Mouse (Mus musculus): ENCODE measurements around the gene Nuf2. TPM values are rescaled to one million over a fixed set of nuclear protein-coding genes. Genes with fewer than 3 reads are reported as not detected.
"Not testable (repeated sequence)": the region's sequence is repeated elsewhere in the genome, so short reads cannot be mapped to it uniquely, and the experiment has no call there.

Gene Nuf2
- total RNA-seq (2021) = 10 to 100 TPM; 11.0 to 12.2 TPM

DNA sequence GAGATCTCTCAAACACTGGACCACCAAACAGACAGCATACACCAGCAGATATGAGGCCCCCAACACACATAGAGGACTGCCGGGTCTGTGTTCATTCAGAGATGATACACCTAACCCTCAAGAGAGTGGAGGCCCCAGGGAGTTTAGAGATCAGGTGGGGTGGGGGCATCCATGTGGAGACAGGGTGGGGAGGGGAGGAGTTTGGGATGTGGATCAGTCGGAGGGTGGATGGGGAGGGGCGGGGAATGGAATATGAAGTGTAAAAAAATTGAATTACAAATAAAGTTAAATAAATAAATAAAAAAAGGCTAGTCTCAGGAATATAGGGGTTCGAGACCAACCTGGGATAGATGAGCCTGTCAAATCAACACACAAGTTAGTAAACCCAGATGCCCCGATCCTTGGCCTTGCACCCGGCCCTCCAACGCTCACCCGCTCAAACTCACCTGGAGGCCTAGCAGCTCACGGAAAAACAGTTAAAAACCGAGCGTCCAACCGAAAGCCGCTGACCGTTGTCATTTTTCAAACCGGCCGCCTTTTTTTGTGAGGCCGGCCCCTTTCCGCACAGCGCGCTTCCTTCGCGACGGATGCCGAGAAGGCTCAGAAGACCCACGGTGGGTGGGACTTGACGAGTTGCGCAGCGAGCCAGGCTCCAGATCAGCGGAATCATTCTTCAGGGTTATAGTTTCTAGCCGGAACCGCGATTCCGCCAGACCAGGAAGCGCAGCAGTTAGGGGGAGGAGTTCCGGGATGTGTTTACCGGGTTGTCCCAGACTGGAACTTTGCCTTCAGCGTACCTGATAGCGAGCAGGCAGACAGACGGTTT, at the start of gene Nuf2:
Nuf2 (minus strand) TSS at position 589 of the 826 bp plus-strand sequence.
- peak; percentile 99 for DNase-seq
- intact Hi-C loops (cut with DNase I) = loop anchor here (1.0 to 5.0 kb wide), 4 partner anchors 141 to 401 kb away; partner anchors contain the start of gene Rgs4

DNA sequence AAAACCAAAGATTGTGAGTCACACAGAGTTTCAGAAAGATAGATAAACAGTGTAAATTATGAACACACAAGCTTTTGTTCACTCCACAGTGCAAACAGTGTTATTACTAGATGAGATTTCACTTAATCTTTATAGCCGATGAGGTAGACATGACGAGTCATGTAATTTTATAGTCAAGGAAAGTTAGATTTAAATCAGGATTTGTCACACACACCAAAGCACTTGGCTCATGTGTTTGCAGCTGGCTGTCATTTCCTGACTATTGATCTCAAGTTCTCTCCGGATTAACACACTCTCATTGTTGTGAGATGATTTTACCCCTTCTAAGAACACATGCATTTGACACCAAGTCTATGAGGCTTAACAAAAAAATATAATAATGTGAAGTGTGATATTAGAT, 48.3 kb upstream of the Nuf2 start:
- no peak for DNase-seq
- intact Hi-C loops (cut with DNase I) = no loop called here

DNA sequence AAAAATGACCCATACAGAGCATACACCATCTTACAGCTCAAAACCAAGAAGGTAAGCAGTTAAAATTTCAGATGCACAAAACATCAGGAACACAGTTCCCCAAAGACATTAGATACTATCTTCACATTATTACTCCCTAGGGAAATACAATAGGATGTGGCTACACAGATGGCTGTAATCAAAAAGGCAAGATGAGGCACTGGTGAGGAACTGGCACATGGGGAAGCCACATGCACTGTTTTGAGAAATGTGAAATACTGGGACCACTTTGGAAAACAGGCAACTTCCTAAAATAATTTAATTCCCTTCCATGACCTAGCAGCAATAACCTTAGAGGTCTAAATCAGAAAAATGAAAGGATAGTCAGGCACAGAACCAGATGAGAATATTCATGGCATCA, 42.9 kb upstream of the Nuf2 start:
- intact Hi-C loops (cut with DNase I) = no loop called here
- no peak for DNase-seq

GRCm38 (mm10) chr1:169555621-169556020, 24.4 kb upstream of the Nuf2 start:
- intact Hi-C loops (cut with DNase I) = no loop called here
- DNase-seq = peak; percentile 4 to 12

GRCm38 (mm10) chr1:169555019-169555418, 23.8 kb upstream of the Nuf2 start:
- DNase-seq = no peak
- intact Hi-C loops (cut with DNase I) = no loop called here

- peak; percentile 32 to 42 for DNase-seq
- intact Hi-C loops (cut with DNase I) = no loop called here
Measured at GRCm38 (mm10) chr1:169553446-169553845, 22.2 kb upstream of the Nuf2 start.

- no peak for DNase-seq
- intact Hi-C loops (cut with DNase I) = no loop called here
Measured at GRCm38 (mm10) chr1:169540415-169540814, 9.2 kb upstream of the Nuf2 start.

DNA sequence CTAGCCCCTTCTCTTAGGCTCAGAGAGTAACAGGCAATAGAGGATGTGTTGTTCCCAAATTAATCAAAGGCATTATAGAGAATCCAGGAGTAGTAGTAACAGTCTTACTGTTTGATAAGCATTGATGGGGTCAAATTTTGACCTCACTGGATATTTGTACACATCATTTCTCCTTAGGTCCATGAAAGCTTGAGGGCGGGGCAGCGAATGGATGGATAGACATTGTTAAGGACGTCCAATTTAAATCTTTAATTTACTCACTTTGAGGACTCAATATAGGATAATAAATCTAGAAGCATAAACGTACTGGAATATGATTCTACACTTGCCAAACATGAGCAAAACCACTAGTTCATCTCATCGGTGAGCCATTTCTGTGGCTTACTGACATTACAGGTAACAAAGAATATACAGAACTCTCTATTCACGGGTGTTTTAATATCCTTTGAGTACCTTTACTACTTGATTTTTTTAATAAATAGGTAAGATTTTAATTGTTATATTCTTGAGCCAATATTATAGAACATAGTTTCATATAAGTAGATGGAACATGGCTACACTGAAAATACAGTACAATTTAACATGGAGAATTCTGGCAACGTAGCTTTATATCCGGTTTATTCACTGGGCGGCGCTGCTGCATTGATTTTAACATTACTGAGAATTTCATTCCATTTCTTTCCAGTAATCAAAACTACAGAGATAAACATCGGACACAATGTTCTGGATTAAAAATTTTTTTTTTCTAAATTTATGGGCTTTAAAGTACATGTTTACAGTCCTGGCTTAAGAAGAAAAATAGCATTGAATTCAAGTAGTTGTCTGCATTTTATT, 655 bp upstream of the Nuf2 start:
- DNase-seq = peak; percentile 71 to 83
- intact Hi-C loops (cut with DNase I) = loop anchor here (1.0 to 5.0 kb wide), 4 partner anchors 140 to 400 kb away; partner anchors contain the start of gene Rgs4

DNA sequence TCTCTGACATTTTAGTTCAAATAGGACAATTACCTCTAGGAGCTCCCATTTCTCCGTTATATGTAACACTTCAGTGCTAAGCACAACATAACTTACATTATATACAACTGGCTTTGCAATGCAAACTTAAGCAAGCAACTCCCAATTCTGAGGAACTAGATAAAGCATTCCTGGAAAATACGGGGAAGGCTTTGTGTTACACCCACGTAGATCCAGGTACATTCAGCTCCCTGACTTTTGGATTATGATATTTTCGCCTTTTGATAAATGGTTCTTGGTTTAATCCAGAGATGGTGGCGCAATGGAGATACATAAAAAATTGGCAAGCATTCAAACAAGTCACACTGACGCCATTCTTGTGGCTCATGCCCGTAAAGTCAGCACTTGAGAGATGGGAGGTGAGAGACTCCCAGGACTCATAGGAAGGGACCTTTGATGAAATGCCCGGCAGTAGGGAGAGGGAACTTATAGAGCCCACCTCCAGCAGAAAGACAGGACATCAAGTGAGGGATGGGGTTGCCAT, 1.2 kb downstream of the Nuf2 start:
- no peak for DNase-seq
- intact Hi-C loops (cut with DNase I) = loop anchor here (5.0 kb wide), 3 partner anchors 142 to 402 kb away; partner anchors contain the start of gene Rgs4

GRCm38 (mm10) chr1:169526006-169526680, 5.1 kb downstream of the Nuf2 start:
- no peak for DNase-seq
- intact Hi-C loops (cut with DNase I) = no loop called here

DNA sequence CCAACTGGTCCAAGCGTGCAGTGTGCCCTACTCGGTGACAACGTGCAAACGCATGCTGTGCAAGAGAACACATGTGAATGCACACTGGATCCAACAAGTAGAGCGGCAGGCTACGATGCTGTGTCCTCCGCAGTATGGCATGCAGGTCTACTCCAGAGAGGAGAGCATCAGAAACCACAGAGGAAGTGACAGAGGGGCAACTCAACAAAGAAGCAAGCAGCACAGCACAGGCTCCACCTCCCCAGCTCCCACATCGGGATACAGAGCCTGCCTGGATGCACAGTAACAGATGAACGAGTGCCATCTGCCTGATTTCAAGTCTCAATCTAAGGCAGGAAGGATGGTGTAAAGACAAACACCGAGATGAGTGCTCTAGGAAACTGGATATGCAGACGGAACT, 11.9 kb downstream of the Nuf2 start:
- intact Hi-C loops (cut with DNase I) = no loop called here
- no peak for DNase-seq

DNA sequence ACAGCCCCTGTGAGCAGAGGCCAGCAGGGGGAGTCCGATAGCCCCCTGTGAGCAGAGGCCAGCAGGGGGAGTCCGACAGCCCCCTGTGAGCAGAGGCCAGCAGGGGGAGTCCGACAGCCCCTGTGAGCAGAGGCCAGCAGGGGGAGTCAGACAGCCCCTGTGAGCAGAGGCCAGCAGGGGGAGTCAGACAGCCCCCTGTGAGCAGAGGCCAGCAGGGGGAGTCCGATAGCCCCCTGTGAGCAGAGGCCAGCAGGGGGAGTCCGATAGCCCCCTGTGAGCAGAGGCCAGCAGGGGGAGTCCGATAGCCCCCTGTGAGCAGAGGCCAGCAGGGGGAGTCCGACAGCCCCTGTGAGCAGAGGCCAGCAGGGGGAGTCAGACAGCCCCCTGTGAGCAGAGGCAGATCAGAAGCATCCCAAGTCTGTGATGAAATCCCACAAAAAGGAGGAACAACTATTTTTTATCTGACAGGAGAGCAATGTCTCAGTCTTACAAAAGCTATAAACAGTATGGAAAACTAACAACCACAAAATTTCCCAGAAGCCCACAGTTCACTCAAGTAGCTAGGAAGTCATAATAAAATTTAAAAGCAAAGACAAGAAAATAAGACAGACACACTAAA, 13.3 kb downstream of the Nuf2 start:
- intact Hi-C loops (cut with DNase I); DNase-seq: not testable (repeated sequence)

- no peak for DNase-seq
- intact Hi-C loops (cut with DNase I) = no loop called here
Measured at GRCm38 (mm10) chr1:169517376-169517892, 13.8 kb downstream of the Nuf2 start.

- intact Hi-C loops (cut with DNase I) = no loop called here
- DNase-seq = no peak
Measured at GRCm38 (mm10) chr1:169506354-169506753, 24.9 kb downstream of the Nuf2 start.

DNA sequence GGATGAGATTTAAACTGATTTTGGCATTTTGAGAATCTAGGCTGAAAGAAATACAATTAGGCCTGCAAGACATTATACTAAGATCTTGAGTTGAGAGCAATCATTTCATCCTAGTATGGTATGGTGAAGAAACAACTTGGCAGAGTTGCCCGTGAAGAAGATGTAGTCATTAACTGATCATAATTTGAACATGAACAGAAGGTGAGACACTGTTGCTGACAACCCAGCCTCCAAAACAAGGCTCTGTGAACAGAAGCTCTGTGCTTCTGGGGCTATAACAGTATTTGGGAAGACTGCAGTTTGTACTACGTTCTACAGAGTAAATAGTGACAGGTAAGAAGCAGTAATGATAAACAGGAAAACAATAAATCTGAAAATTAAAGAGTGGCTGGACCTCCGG, 28.4 kb downstream of the Nuf2 start:
- no peak for DNase-seq
- intact Hi-C loops (cut with DNase I) = no loop called here

DNA sequence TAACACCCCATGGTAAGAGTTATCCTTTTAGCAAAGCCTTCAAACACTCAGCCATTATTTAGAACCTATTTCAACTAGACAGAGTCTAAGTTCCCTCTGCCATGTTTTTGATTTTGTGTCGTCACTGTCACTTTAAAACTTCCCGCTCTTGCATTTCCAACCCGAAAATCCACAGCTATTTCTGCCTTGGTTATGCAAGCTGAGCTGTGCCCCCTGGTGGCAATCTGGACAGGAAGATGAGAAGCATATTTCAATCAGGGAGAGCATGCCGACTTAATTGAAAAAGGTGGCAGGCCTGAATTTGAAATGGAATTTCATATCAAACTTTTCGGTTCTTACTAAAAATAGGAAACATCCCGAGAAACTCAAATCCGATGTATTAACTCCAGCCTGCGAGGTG, 35.6 kb downstream of the Nuf2 start:
- DNase-seq = peak; percentile 15 to 54
- intact Hi-C loops (cut with DNase I) = loop anchor here (5.0 kb wide), 1 partner anchor 1553 kb away; no protein-coding TSS in a partner anchor

DNA sequence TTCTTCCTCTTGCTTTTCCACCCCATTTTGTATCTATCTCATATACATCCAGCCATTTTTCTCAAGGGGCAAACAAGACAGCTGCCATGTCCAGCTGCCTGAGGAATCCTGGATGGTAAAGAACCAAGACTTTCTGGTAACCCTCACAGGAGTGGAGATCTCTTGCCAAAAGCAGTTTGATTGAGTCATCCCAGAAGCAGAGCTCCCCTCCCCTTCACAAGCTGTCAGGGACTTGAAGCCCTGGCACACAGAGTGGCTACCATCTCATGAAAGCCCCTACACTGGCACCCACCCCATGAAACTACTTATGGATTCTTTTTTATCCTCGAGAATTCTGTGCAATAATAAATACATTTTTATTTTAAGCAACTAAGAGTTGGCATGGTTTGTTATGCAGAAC, 39.7 kb downstream of the Nuf2 start:
- intact Hi-C loops (cut with DNase I) = no loop called here
- no peak for DNase-seq

- peak; percentile 2 to 5 for DNase-seq
- intact Hi-C loops (cut with DNase I) = no loop called here
Measured at GRCm38 (mm10) chr1:169485408-169485885, 45.8 kb downstream of the Nuf2 start.

- intact Hi-C loops (cut with DNase I) = no loop called here
- no peak for DNase-seq
Measured at GRCm38 (mm10) chr1:169484565-169484964, 46.7 kb downstream of the Nuf2 start.

Measured in heart, postnatal 10 days (tissue).